Mouse (Mus musculus): ENCODE results near the gene Scgb1c1. TPM values are rescaled to one million over a fixed set of nuclear protein-coding genes. Genes with fewer than 3 reads are reported as not detected.

Gene Scgb1c1
- polyA plus RNA-seq, 1 experiment from 2014 or later = not detected

- Histone ChIP-seq H3K9me3 (ENCODE audit: control insufficient read depth) (no peaks in the 10 kb centered on the region), H3K4me1 (replicated peaks; ENCODE audit: control insufficient read depth, insufficient read depth, low read length) (0 out of 2 replicates have a peak, but pooled peaks cover 4% of the 10 kb centered on the region), H3K27me3 (replicated peaks; ENCODE audit: control insufficient read depth, insufficient read depth, low read length) (no peaks in the 10 kb centered on the region), H3K4me2 (replicated peaks; ENCODE audit: low read depth) (no peak overlapping the region), H3K27ac (ENCODE audit: low read depth, low read length) (no peak overlapping the region), H3K36me3 (ENCODE audit: control insufficient read depth, insufficient read depth) (peaks cover 46% of the 10 kb centered on the region), H3K9ac (ENCODE audit: low read depth, low read length) (no peak overlapping the region), H3K4me3 (ENCODE audit: low read depth, low read length) (no peak overlapping the region)
- no peak for ATAC-seq
- WGBS = 84% methylated on average over 5 of the region's 5 CpGs
- no peak for TF ChIP-seq CTCF (IDR thresholded peaks at IDR 0.05; ENCODE audit: low read depth)
These were observed 15.4 kb downstream of the Scgb1c1 start for GRCm38 (mm10) chr7:140860728-140861127.

- no peak for ATAC-seq
- Histone ChIP-seq H3K9ac (ENCODE audit: low read depth, low read length) (no peak overlapping the region), H3K4me3 (ENCODE audit: low read depth, low read length) (no peak overlapping the region), H3K4me2 (replicated peaks; ENCODE audit: low read depth) (no peak overlapping the region), H3K4me1 (replicated peaks; ENCODE audit: control insufficient read depth, insufficient read depth, low read length) (no peaks in the 10 kb centered on the region), H3K27me3 (replicated peaks; ENCODE audit: control insufficient read depth, insufficient read depth, low read length) (no peaks in the 10 kb centered on the region), H3K9me3 (ENCODE audit: control insufficient read depth) (no peaks in the 10 kb centered on the region), H3K27ac (ENCODE audit: low read depth, low read length) (no peak overlapping the region), H3K36me3 (ENCODE audit: control insufficient read depth, insufficient read depth) (peaks cover 49% of the 10 kb centered on the region)
- WGBS = 92% methylated on average over 12 of the region's 12 CpGs
- TF ChIP-seq CTCF (IDR thresholded peaks at IDR 0.05; ENCODE audit: low read depth) = no peak
These were observed 19.4 kb downstream of the Scgb1c1 start for GRCm38 (mm10) chr7:140864761-140865160.

- Histone ChIP-seq H3K4me1 (replicated peaks; ENCODE audit: control insufficient read depth, insufficient read depth, low read length) (no peaks in the 10 kb centered on the region), H3K9me3 (ENCODE audit: control insufficient read depth) (no peaks in the 10 kb centered on the region), H3K27me3 (replicated peaks; ENCODE audit: control insufficient read depth, insufficient read depth, low read length) (no peaks in the 10 kb centered on the region), H3K9ac (ENCODE audit: low read depth, low read length) (no peak overlapping the region), H3K27ac (ENCODE audit: low read depth, low read length) (no peak overlapping the region), H3K4me3 (ENCODE audit: low read depth, low read length) (no peak overlapping the region), H3K4me2 (replicated peaks; ENCODE audit: low read depth) (no peak overlapping the region), H3K36me3 (ENCODE audit: control insufficient read depth, insufficient read depth) (peaks cover 51% of the 10 kb centered on the region)
- ATAC-seq = no peak
- WGBS = 93% methylated on average over 4 of the region's 4 CpGs
- TF ChIP-seq CTCF (IDR thresholded peaks at IDR 0.05; ENCODE audit: low read depth) = no peak
These were observed 28.9 kb downstream of the Scgb1c1 start for GRCm38 (mm10) chr7:140874224-140874623.

- Histone ChIP-seq H3K4me2 (replicated peaks; ENCODE audit: low read depth) (no peak overlapping the region), H3K27ac (ENCODE audit: low read depth, low read length) (no peak overlapping the region), H3K9me3 (ENCODE audit: control insufficient read depth) (no peaks in the 10 kb centered on the region), H3K27me3 (replicated peaks; ENCODE audit: control insufficient read depth, insufficient read depth, low read length) (no peaks in the 10 kb centered on the region), H3K36me3 (ENCODE audit: control insufficient read depth, insufficient read depth) (peaks cover 42% of the 10 kb centered on the region), H3K4me1 (replicated peaks; ENCODE audit: control insufficient read depth, insufficient read depth, low read length) (peaks cover 2% of the 10 kb centered on the region; the same call in 1 of the 2 replicates), H3K9ac (ENCODE audit: low read depth, low read length) (no peak overlapping the region), H3K4me3 (ENCODE audit: low read depth, low read length) (no peak overlapping the region)
- ATAC-seq = no peak
- no peak for TF ChIP-seq CTCF (IDR thresholded peaks at IDR 0.05; ENCODE audit: low read depth)
- 81% methylated on average over 6 of the region's 6 CpGs for WGBS
These were observed 32.0 kb downstream of the Scgb1c1 start for GRCm38 (mm10) chr7:140877364-140877763.

- H3K36me3 ChIP-seq (ENCODE audit: control insufficient read depth, insufficient read depth) = peaks cover 32% of the 10 kb centered on the region
- no peak for TF ChIP-seq CTCF (IDR thresholded peaks at IDR 0.05; ENCODE audit: low read depth)
- H3K4me2 ChIP-seq (replicated peaks; ENCODE audit: low read depth) = 0 out of 2 replicates have a peak overlapping the region, but pooled peaks have one; percentile 17
- no peaks in the 10 kb centered on the region for H3K9me3 ChIP-seq (ENCODE audit: control insufficient read depth)
- H3K4me1 ChIP-seq (replicated peaks; ENCODE audit: control insufficient read depth, insufficient read depth, low read length) = peaks cover 2% of the 10 kb centered on the region; the same call in 1 of the 2 replicates
- ATAC-seq = no peak
- H3K27me3 ChIP-seq (replicated peaks; ENCODE audit: control insufficient read depth, insufficient read depth, low read length) = no peaks in the 10 kb centered on the region
- no peak overlapping the region for H3K4me3 ChIP-seq (ENCODE audit: low read depth, low read length)
- WGBS = 87% methylated on average over 7 of the region's 7 CpGs
- H3K27ac ChIP-seq (ENCODE audit: low read depth, low read length) = no peak overlapping the region
- H3K9ac ChIP-seq (ENCODE audit: low read depth, low read length) = no peak overlapping the region
These were observed 34.0 kb downstream of the Scgb1c1 start for GRCm38 (mm10) chr7:140879355-140879754.

GRCm38 (mm10) chr7:140880419-140880818 is 35.1 kb downstream of the Scgb1c1 start:
- Histone ChIP-seq H3K9me3 (ENCODE audit: control insufficient read depth) (no peaks in the 10 kb centered on the region), H3K36me3 (ENCODE audit: control insufficient read depth, insufficient read depth) (peaks cover 30% of the 10 kb centered on the region), H3K27ac (ENCODE audit: low read depth, low read length) (no peak overlapping the region), H3K4me3 (ENCODE audit: low read depth, low read length) (no peak overlapping the region), H3K9ac (ENCODE audit: low read depth, low read length) (no peak overlapping the region), H3K4me1 (replicated peaks; ENCODE audit: control insufficient read depth, insufficient read depth, low read length) (peaks cover 2% of the 10 kb centered on the region; the same call in 1 of the 2 replicates), H3K4me2 (replicated peaks; ENCODE audit: low read depth) (peak overlapping the region; percentile 87; the same call in 1 of the 2 replicates), H3K27me3 (replicated peaks; ENCODE audit: control insufficient read depth, insufficient read depth, low read length) (no peaks in the 10 kb centered on the region)
- ATAC-seq = no peak
- no peak for TF ChIP-seq CTCF (IDR thresholded peaks at IDR 0.05; ENCODE audit: low read depth)
- 40% methylated on average over 3 of the region's 3 CpGs for WGBS

Data from intestine, postnatal 0 days (tissue).